Mouse (Mus musculus) testis, postnatal 10 days (tissue): ENCODE data around the gene Ccdc24.
A peak's percentile ranks its signal among the peaks of the same experiment; 100 is the strongest.

ENCODE experiments used
- DNase-seq: peaks from one replicate; pipeline ENCODE4 v3.0.0; 2021; ENCODE audit warnings: low spot score

Ccdc24 gene

GRCm38 (mm10) chr4:117872471-117872886 lies at the start of gene Ccdc24:
Gene Ccdc24 (minus strand): TSS chr4:117872557.
- peak; percentile 65 for DNase-seq

DNA sequence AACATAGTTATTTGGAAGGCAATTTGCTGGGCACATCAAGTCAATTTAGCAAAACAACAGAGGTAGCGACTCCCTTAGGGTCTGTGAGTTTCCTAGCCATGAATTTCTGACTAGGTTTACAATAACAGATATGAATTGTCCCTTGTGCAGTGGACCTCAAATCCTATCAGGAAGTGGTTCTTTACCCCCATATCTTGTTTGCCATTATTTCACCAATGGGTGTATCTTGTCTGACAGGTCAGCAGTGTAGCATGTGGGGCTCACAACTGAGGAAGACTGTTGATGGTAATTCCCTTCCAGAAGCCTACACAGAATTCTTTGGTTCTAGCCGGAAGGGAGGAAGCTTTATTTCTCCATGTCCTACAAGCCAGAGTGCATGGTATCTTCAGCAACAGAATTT lies 49.0 kb upstream of the Ccdc24 start:
- DNase-seq, result no peak

DNA sequence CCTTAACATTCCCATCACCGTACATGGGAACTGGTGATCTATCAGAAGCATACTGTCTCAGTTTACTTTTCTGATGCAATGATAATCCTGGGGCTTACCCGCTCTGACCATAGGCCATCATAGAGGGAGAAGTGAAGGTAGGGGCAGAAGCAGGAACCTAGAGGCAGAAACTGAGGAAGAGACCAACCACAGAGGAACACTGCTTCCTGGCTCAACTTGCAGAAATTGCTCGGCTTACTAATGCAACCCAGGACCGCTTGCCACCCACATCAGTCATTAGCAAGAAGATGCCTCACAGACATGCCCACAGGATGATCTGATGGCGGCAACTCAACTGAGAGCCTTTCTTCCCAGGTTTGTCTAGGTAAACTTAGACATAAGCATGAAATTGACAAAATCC lies 46.4 kb upstream of the Ccdc24 start:
- DNase-seq, result no peak

GRCm38 (mm10) chr4:117918261-117918660 lies 45.9 kb upstream of the Ccdc24 start:
- no peak for DNase-seq

GRCm38 (mm10) chr4:117917847-117918246 lies 45.5 kb upstream of the Ccdc24 start:
- no peak for DNase-seq

- DNase-seq, result no peak
Measured at GRCm38 (mm10) chr4:117917402-117917801, 45.0 kb upstream of the Ccdc24 start.

DNA sequence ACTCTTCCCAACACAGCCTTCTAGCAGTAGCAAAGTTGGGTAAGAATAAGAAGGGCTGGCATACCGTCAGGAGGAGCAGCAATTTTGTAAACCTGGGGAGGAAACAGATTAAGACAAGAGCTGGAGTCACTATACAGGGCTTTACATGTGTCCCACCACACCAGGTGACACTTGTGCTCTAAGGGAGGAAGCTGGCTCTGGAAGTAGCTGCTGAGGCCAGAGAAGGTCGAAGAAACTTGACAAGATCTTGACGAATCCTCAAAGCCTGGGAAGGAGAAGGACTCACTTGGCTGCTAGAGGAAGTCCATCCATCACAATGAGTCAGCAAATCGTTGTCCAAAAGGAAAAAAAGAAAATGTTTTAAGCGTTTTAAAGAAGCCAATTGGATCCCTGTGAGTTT lies 44.0 kb upstream of the Ccdc24 start:
- DNase-seq, result no peak

- no peak for DNase-seq
Measured at GRCm38 (mm10) chr4:117915489-117916105, 43.2 kb upstream of the Ccdc24 start.

DNA sequence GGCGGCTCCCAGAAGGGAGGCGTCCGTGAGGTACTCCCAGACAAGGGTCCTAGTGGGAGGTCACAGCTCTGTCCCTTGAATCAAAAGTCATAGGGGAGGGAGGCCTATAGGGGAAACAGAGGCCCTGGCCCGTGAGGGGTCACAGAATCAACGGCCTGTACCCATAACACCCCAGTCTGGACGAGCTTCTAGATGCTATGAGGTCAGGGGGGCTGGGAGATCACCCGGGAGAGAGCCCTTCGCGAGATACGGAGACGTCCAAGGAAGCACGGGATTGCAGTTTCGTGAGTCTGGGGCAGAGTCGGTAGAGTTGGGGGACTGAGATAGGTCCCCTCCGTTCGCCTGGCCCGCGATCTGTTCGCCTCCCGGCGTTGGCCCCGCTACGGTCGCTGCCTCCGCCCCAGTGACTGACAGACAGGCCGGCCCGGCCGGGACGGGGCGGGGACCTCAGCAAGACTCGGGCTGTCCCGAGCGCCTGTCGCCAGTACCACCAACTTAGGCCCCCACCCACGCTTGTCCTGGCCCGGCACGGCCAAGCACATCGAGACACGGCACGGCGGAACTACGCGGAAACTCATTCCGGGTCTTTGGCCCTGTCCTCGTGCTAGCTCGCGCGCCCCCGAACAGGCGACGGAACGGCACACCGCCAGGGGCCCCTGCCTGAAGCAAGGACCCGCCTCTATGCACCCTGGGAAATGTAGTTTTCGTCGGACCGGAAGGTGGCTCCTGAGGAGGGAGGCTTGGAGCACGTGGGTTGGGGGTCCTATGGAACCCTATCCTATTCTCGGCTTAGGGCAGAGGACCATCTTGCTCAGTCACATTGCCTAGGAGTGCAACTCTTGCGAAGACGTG lies 42.5 kb upstream of the Ccdc24 start, which contains the start of gene Ipo13:
Gene Ipo13 (minus strand): TSS at position 409 of the 852 bp plus-strand sequence.
- peak; percentile 93 for DNase-seq

- DNase-seq, result no peak
Measured at GRCm38 (mm10) chr4:117914031-117914430, 41.7 kb upstream of the Ccdc24 start.

GRCm38 (mm10) chr4:117913421-117913820 lies 41.1 kb upstream of the Ccdc24 start:
- peak; percentile 56 for DNase-seq

GRCm38 (mm10) chr4:117912685-117913273 lies 40.4 kb upstream of the Ccdc24 start:
- DNase-seq, result no peak

GRCm38 (mm10) chr4:117912131-117912561 lies 39.8 kb upstream of the Ccdc24 start:
- DNase-seq, result no peak

DNA sequence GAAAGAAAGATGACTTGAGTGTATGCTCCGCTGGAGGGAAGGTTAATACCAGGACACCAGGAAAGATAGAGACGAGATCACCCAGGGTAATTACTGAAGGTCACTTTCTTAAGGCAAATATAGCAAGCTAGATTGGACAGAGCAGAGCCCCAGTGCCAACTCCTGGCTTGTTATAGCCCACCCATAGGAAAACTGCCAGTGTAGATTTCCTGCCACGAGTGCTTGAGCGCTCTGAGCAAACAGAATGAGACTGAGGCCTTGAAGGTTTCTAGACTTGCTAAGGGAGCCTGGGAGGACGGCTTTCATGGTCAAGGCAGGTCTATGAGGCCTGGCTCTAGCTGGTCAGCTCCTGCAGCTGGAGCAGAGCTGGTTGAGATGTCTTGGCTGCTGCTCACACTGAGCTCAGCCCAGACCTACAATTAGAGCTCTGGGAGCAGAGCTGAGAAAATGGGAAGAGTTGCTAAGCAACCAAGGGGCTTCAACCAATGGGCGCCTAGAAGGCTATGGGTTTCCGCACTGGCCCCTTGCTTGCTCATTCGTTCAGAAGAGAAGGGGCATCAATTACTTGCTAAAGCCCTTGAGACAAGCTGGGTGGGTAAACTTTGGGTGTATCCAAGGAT lies 36.6 kb upstream of the Ccdc24 start:
- no peak for DNase-seq

DNA sequence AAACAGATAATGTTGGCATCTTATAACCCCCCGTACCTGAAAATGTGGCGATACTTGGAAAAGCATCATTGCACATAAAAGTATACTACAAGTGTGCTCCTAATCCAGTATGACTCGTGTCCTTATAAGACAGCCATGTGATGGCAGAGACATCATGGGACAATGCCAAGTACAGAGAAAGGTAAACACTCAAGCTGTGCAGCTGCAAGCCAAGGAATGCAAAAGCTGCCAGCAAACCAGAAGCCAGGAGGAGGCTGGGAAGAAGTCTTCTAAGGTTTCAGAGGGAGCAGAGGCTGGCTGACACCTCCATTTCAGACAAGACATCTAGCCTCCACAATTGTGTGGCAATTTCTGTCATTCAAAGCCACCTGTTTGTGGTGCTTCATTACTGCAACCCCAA lies 33.8 kb upstream of the Ccdc24 start:
- DNase-seq, result no peak

DNA sequence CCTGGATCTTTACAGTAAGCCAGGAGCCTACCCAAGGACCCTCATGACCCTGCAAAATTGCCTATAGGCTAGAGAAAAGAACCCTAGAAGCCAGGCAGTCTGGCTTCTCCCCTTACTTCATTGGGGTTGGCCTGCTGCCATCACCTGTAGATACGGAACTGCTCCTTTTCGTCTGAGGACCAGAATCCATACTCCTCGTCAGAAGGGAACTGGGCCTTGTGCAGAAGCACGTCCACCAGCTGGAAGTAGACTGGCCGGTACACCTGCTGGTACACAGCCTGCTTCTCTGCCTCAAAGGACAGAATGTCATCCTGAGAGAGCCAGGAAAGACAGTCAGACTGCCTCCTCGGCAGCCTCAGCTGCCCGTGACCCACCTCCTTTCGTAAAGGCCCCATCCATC lies 32.4 kb upstream of the Ccdc24 start:
- DNase-seq, result no peak

GRCm38 (mm10) chr4:117904094-117904493 lies 31.7 kb upstream of the Ccdc24 start:
- DNase-seq, result no peak

GRCm38 (mm10) chr4:117898111-117898510 lies 25.8 kb upstream of the Ccdc24 start:
- no peak for DNase-seq

- no peak for DNase-seq
Measured at GRCm38 (mm10) chr4:117896031-117896430, 23.7 kb upstream of the Ccdc24 start.

GRCm38 (mm10) chr4:117895339-117895738 lies 23.0 kb upstream of the Ccdc24 start:
- no peak for DNase-seq

GRCm38 (mm10) chr4:117894601-117895000 lies 22.2 kb upstream of the Ccdc24 start:
- no peak for DNase-seq

DNA sequence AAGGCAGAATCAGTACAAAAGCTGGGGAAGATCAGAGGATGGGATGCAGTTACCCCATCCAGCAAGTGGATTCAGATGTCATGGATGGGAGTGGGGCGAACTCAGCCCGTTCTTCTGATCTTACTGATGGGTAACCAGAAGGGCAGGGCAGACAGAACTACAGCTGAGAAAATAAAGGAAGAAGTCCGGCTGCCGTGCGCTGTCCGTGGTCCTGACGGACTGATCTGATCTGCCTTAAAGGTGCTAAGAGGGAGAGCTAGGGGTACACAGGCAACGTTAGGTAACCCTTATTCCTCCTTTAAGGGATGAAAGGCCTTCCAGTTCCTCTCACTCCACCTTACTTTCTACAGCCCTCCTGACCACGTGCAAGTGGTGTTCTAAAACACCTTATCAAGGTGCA lies 21.0 kb upstream of the Ccdc24 start:
- DNase-seq, result peak; percentile 81
